Mouse (Mus musculus) neural tube, embryonic 11.5 days (tissue): ENCODE data around the gene Celsr3. TPM values are rescaled to one million over a fixed set of nuclear protein-coding genes. Genes with fewer than 3 reads are reported as not detected.

Experiments
- ATAC-seq: fragments of 200-750 bp; cut with Nextera tagmentation; 2 replicates; pipeline ENCODE4 v1.8.0; 2017; ENCODE audit warnings: moderate number of reproducible peaks, mild to moderate bottlenecking, moderate TSS enrichment, moderate library complexity; ENCODE audit not compliant: insufficient read depth, low FRiP score, low TSS enrichment
- DNase-seq: peaks from one replicate; pipeline ENCODE4 v3.0.0-alpha.2; 2015; ENCODE audit warnings: low spot score
- H3K27ac ChIP-seq: fragments of 300-500 bp; sonication (generic); 2 replicates; pipeline ENCODE4 v1.5.1; 2014; ENCODE audit warnings: low read depth, mild to moderate bottlenecking, low read length
- H3K27me3 ChIP-seq: fragments of 300-500 bp; sonication (generic); 2 replicates; pipeline ENCODE4 v1.6.1; 2014; ENCODE audit warnings: mild to moderate bottlenecking, low read length, mixed read lengths; ENCODE audit not compliant: control insufficient read depth, insufficient read depth
- H3K36me3 ChIP-seq: fragments of 300-500 bp; sonication (generic); 2 replicates; pipeline ENCODE4 v1.6.1; 2014; ENCODE audit warnings: mild to moderate bottlenecking, low read length, moderate library complexity, mixed read lengths; ENCODE audit not compliant: control insufficient read depth, insufficient read depth
- H3K4me1 ChIP-seq: fragments of 300-500 bp; sonication (generic); 2 replicates; pipeline ENCODE4 v1.6.1; 2014; ENCODE audit warnings: low read length, mixed read lengths; ENCODE audit not compliant: control insufficient read depth, insufficient read depth
- H3K4me2 ChIP-seq: fragments of 300-500 bp; sonication (generic); 2 replicates; pipeline ENCODE4 v1.6.1; 2014; ENCODE audit warnings: low read depth, mild to moderate bottlenecking, moderate library complexity
- H3K4me3 ChIP-seq: fragments of 300-500 bp; sonication (generic); 2 replicates; pipeline ENCODE4 v1.5.1; 2014; ENCODE audit warnings: low read depth, low read length
- H3K9ac ChIP-seq: fragments of 300-500 bp; sonication (generic); 2 replicates; pipeline ENCODE4 v1.6.1; 2014; ENCODE audit warnings: mild to moderate bottlenecking, low read length
- H3K9me3 ChIP-seq: fragments of 300-500 bp; sonication (generic); 2 replicates; pipeline ENCODE4 v1.6.1; 2016; ENCODE audit warnings: low read length; ENCODE audit not compliant: control insufficient read depth
- WGBS: fragments of 180-500 bp; shearing (Covaris S2); extraction: QIAGEN DNeasy Blood & Tissue Kit; methylation state at CpG from one replicate; pipeline ENCODE4 v1.1.7; 2014; 5-methylcytosine and 5-hydroxymethylcytosine counted together
- polyA plus RNA-seq: library from polyadenylated mRNA; unstranded; fragments of >200 nt; fragmentation: Nextera tagmentation; extraction: Ambion mirVana; gene quantifications from 2 replicates; pipeline ENCODE4 v1.2.1, GENCODE M21; 2014

Gene Celsr3
- 6.7 and 8.9 TPM in 2 replicates for polyA plus RNA-seq

- ATAC-seq = peak; percentile 54
- H3K9ac ChIP-seq = peak within 1 kb of the TSS; percentile 76
Observed at GRCm38 (mm10) chr9:108825820-108826699, at the start of gene Celsr3. TSS of gene Celsr3 (plus strand) at chr9:108826320.

GRCm38 (mm10) chr9:108776614-108777013 lies 49.5 kb upstream of the Celsr3 start:
- 90% methylated on average over 4 of the region's 4 CpGs for WGBS
- Histone ChIP-seq H3K4me2 (no peak overlapping the region), H3K9ac (no peak overlapping the region), H3K27ac (no peak overlapping the region), H3K36me3 (no peaks in the 10 kb centered on the region), H3K27me3 (no peaks in the 10 kb centered on the region), H3K4me3 (no peak overlapping the region), H3K9me3 (no peaks in the 10 kb centered on the region; the same call in 1 of the 2 replicates), H3K4me1 (no peaks in the 10 kb centered on the region)
- DNase-seq (no peak), ATAC-seq (no peak)

More at GRCm38 (mm10) chr9:108825820-108826699, at the start of gene Celsr3:
- peak; percentile 92 for DNase-seq
- H3K27me3 ChIP-seq = peaks cover 41% of the 10 kb centered on the region
- H3K27ac ChIP-seq = peak within 1 kb of the TSS; percentile 69
- H3K36me3 ChIP-seq = no peaks in the 10 kb centered on the region
- H3K4me3 ChIP-seq = peak within 1 kb of the TSS; percentile 64
- H3K4me1 ChIP-seq = peaks cover 8% of the 10 kb centered on the region; the same call in 1 of the 2 replicates
- H3K9me3 ChIP-seq = no peaks in the 10 kb centered on the region
- peak within 1 kb of the TSS; percentile 86 for H3K4me2 ChIP-seq
- 2% methylated on average over 51 of the region's 70 CpGs for WGBS

DNA sequence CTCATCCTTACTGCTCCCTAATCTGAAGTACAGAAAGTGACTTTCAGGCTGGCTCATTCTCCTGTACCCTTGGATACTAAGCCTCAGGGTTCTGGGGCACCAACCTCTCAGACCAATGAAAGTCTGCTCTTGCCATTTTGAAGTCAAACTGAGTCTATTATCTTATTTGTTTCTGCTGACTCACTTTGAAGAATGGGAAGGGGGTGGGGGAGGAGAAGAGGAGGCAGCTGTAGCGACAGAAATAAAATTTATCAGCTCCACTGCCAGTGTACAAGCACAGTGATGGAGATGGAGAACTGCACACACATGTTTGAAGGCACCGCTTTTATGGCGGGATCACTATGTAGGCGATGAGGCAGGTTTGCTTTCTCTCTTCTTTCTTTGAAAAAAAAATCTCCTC lies 48.8 kb upstream of the Celsr3 start:
- no peak overlapping the region for H3K4me3 ChIP-seq
- no peaks in the 10 kb centered on the region; the same call in 1 of the 2 replicates for H3K9me3 ChIP-seq
- H3K27ac ChIP-seq = no peak overlapping the region
- DNase-seq (no peak), ATAC-seq (no peak)
- no peak overlapping the region for H3K9ac ChIP-seq
- H3K36me3 ChIP-seq = no peaks in the 10 kb centered on the region
- no peak overlapping the region for H3K4me2 ChIP-seq
- no peaks in the 10 kb centered on the region for H3K4me1 ChIP-seq
- 77% methylated on average over 4 of the region's 4 CpGs for WGBS
- H3K27me3 ChIP-seq = no peaks in the 10 kb centered on the region

DNA sequence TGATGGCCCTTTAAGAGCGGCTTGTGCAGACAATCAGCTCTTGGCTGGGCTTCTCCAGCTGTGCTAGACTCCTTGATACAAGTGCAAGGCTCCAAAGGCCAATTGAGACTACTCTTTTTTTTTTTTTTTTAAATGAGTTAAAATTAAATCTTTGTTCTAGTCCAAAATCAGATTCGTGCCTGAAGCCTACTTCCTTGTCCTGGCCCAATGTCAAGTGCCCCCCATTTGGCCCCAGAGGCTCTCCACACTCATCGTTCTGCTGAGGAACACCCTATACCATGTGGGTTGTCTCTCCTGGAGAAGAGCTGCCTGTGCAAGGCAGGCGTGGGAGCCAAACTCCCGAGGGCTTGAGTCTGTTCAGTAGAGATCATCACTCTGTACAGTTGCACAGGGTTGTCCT lies 45.2 kb upstream of the Celsr3 start:
- H3K4me1 ChIP-seq = peaks cover 11% of the 10 kb centered on the region
- H3K36me3 ChIP-seq = no peaks in the 10 kb centered on the region
- no peaks in the 10 kb centered on the region for H3K9me3 ChIP-seq
- ATAC-seq = no peak
- DNase-seq = no peak
- H3K27me3 ChIP-seq = no peaks in the 10 kb centered on the region
- no peak overlapping the region for H3K4me3 ChIP-seq
- H3K9ac ChIP-seq = no peak overlapping the region
- no peak overlapping the region for H3K27ac ChIP-seq
- 69% methylated on average over 5 of the region's 5 CpGs for WGBS
- no peak overlapping the region for H3K4me2 ChIP-seq

- WGBS = 69% methylated on average over 4 of the region's 4 CpGs
- Histone ChIP-seq H3K4me3 (no peak overlapping the region), H3K27me3 (no peaks in the 10 kb centered on the region), H3K4me1 (peaks cover 18% of the 10 kb centered on the region), H3K9ac (no peak overlapping the region), H3K4me2 (no peak overlapping the region), H3K27ac (no peak overlapping the region), H3K36me3 (no peaks in the 10 kb centered on the region), H3K9me3 (no peaks in the 10 kb centered on the region)
- ATAC-seq (no peak), DNase-seq (no peak)
Observed at GRCm38 (mm10) chr9:108781891-108782290, 44.2 kb upstream of the Celsr3 start.

DNA sequence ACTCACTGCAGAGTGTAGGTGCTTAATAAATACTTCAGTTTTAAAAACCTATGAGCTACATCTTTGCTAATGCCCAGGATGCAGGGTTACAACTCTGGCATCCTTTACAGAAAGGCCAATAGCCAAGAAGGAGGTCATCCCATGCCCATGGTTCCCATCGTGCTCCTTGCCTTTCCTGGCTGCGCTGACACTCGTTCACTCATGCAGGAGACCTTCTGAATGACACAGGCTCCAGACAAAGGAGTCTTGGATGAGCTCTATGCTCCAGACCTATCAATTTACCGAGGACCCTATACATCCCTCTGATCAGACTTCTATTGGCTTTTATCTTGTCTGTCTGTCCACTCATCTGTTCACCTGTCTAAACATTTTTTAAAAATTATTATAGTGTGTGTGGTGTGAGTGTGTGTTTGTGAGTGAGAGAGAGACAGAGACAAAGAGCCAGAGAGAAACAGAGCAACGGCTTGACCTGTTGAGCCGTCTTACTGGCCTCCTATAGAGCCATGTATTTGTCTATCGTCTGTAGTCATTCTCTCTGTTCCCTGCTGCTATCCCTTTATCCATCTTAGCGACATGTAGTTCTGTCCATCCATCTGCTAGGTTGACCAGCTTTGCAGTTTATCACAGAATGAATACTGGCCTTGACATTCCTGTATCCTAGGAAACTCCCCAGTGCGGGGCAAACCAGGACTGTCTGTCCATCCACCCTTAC lies 43.1 kb upstream of the Celsr3 start:
- Histone ChIP-seq H3K4me1 (peaks cover 27% of the 10 kb centered on the region), H3K9ac (peak overlapping the region; percentile 98), H3K27me3 (no peaks in the 10 kb centered on the region), H3K27ac (peak overlapping the region; percentile 98), H3K4me2 (peak overlapping the region; percentile 72), H3K9me3 (no peaks in the 10 kb centered on the region), H3K36me3 (no peaks in the 10 kb centered on the region), H3K4me3 (peak overlapping the region; percentile 94)
- 25% methylated on average over 9 of the region's 9 CpGs for WGBS
- DNase-seq (peak; percentile 21), ATAC-seq (peak; percentile 43)

DNA sequence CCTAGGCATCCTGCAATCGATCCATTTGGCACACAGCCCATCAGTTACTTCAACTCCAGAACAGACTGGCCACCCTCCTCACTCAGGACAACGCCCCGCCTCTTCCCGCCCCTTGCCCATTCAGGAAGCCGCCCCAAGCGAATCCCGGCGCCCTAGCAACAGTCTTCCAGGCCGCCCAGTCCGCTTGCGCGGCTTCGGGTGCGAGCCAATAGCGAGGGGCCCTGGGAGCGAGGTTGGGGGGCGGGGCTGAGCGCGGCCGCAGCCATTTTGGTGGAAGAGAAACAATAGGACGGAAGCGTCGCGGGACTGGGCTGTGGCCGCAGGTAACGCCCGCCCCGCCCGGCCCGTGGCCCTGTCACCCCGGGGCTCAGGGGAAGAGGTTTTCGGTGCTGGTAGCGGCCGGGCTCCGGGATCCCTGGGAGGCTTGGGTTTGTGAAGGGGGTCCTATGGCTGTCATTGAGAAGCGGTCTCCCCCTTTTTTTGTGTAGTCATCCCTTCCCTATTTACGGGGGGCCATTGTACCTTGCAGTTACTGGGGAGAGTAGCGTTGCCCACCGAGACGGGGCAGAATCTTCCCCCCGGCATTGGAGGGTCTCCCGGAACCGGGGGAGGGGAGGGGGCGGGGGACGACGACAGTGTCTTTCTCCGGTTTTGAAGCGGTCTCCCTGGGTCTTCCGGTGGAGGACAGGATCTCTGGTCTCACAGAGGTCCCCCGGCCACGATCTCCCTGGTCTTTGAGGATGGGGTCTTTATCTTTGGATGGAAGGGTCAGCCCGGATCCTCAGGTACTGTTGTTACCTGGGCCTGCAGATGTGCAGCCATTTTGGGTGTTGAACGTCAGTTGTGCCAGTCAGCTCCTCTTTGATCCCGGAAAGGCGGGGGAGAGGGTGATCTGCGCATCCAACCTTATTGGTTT lies 42.3 kb upstream of the Celsr3 start, which contains the start of gene Ip6k2:
Gene Ip6k2 (plus strand): TSS at position 249 of the 916 bp plus-strand sequence.
- Histone ChIP-seq H3K9ac (peak within 1 kb of the TSS; percentile 98), H3K27me3 (no peaks in the 10 kb centered on the region), H3K9me3 (no peaks in the 10 kb centered on the region), H3K4me3 (peak within 1 kb of the TSS; percentile 94), H3K4me1 (peaks cover 31% of the 10 kb centered on the region), H3K36me3 (no peaks in the 10 kb centered on the region), H3K27ac (peak within 1 kb of the TSS; percentile 98), H3K4me2 (peak within 1 kb of the TSS; percentile 72)
- peak; percentile 97 for ATAC-seq
- under 1% methylated on average over 55 of the region's 56 CpGs for WGBS
- peak; percentile 98 for DNase-seq

- Histone ChIP-seq H3K4me3 (peak overlapping the region; percentile 94), H3K4me2 (peak overlapping the region; percentile 72), H3K9me3 (no peaks in the 10 kb centered on the region), H3K9ac (no peak overlapping the region), H3K36me3 (no peaks in the 10 kb centered on the region), H3K4me1 (peaks cover 31% of the 10 kb centered on the region), H3K27me3 (no peaks in the 10 kb centered on the region), H3K27ac (0 out of 2 replicates have a peak overlapping the region, but pooled peaks have one; percentile 1)
- ATAC-seq (no peak), DNase-seq (peak; percentile 47)
Observed at GRCm38 (mm10) chr9:108785416-108785815, 40.7 kb upstream of the Celsr3 start.
